Mouse (Mus musculus) hindbrain, embryonic 11.5 days (tissue): ENCODE data around the gene Cacna1e. TPM values are rescaled to one million over a fixed set of nuclear protein-coding genes. Genes with fewer than 3 reads are reported as not detected.

Experiments
- ATAC-seq: fragments of 200-750 bp; cut with Nextera tagmentation; 2 replicates; pipeline ENCODE4 v1.8.0; 2017; ENCODE audit warnings: mild to moderate bottlenecking, moderate TSS enrichment, moderate library complexity; ENCODE audit not compliant: low FRiP score
- DNase-seq: peaks from one replicate; pipeline ENCODE4 v3.0.0-alpha.2; 2015; ENCODE audit warnings: low spot score
- H3K27ac ChIP-seq: fragments of 300-500 bp; sonication (generic); 2 replicates; pipeline ENCODE4 v1.5.1; 2014; ENCODE audit warnings: mild to moderate bottlenecking, low read depth, low read length
- H3K27me3 ChIP-seq: fragments of 300-500 bp; sonication (generic); 2 replicates; pipeline ENCODE4 v1.6.1; 2014; ENCODE audit warnings: mild to moderate bottlenecking, low read length, moderate library complexity, mixed read lengths; ENCODE audit not compliant: control insufficient read depth, insufficient read depth
- H3K36me3 ChIP-seq: fragments of 300-500 bp; sonication (generic); 2 replicates; pipeline ENCODE4 v1.6.1; 2014; ENCODE audit warnings: mild to moderate bottlenecking, low read length, moderate library complexity, mixed read lengths; ENCODE audit not compliant: control insufficient read depth, insufficient read depth
- H3K4me1 ChIP-seq: fragments of 300-500 bp; sonication (generic); replicated peaks from 2 replicates; pipeline ENCODE4 v1.6.1; 2014; ENCODE audit warnings: low read length, mixed read lengths; ENCODE audit not compliant: control insufficient read depth, insufficient read depth
- H3K4me2 ChIP-seq: fragments of 300-500 bp; sonication (generic); replicated peaks from 2 replicates; pipeline ENCODE4 v1.6.1; 2014; ENCODE audit warnings: mild to moderate bottlenecking, low read depth, low read length
- H3K4me3 ChIP-seq: fragments of 300-500 bp; sonication (generic); 2 replicates; pipeline ENCODE4 v1.5.1; 2014; ENCODE audit warnings: low read depth, low read length
- H3K9ac ChIP-seq: fragments of 300-500 bp; sonication (generic); 2 replicates; pipeline ENCODE4 v1.6.1; 2014; ENCODE audit warnings: low read depth, low read length
- H3K9me3 ChIP-seq: fragments of 300-500 bp; sonication (generic); 2 replicates; pipeline ENCODE4 v1.6.1; 2016; ENCODE audit warnings: low read length; ENCODE audit not compliant: control insufficient read depth
- WGBS: fragments of 180-500 bp; shearing (Covaris S2); extraction: QIAGEN DNeasy Blood & Tissue Kit; methylation state at CpG from one replicate; pipeline ENCODE4 v1.1.7; 2014; 5-methylcytosine and 5-hydroxymethylcytosine counted together
- polyA plus RNA-seq: library from polyadenylated mRNA; unstranded; fragments of >200 nt; fragmentation: Nextera tagmentation; extraction: Ambion mirVana; gene quantifications from 2 replicates; pipeline ENCODE4 v1.2.1, GENCODE M21; 2014

Gene Cacna1e
- polyA plus RNA-seq, 1 experiment from 2014 or later: 3.9 TPM

DNA sequence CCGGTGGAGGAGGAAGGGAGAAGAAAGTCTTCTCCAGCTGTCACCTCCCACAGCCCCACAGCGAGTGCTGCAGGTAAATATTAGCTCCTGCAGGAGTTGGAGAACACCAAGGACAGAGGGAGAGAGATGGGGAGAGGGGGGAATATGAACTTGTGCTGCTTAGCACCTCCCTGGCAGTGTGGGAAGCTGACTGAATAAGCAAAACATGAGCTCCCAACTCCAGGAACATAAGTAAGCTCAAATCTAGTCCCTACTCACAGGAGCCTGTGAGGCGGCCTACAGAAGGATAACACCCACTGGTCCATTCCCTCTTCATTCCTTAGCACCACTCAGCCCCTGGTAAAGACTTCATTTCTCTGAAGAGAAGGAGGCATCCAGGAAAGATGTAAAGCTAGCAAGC lies 135.8 kb downstream of the Cacna1e start:
- no peaks in the 10 kb centered on the region for H3K9me3 ChIP-seq
- H3K4me2 ChIP-seq: no peak overlapping the region
- H3K36me3 ChIP-seq: no peaks in the 10 kb centered on the region
- no peaks in the 10 kb centered on the region for H3K4me1 ChIP-seq
- H3K27me3 ChIP-seq: no peaks in the 10 kb centered on the region
- ATAC-seq (no peak), DNase-seq (no peak)
- H3K27ac ChIP-seq: no peak overlapping the region
- H3K4me3 ChIP-seq: no peak overlapping the region
- 83% methylated on average over 3 of the region's 3 CpGs for WGBS
- H3K9ac ChIP-seq: no peak overlapping the region

DNA sequence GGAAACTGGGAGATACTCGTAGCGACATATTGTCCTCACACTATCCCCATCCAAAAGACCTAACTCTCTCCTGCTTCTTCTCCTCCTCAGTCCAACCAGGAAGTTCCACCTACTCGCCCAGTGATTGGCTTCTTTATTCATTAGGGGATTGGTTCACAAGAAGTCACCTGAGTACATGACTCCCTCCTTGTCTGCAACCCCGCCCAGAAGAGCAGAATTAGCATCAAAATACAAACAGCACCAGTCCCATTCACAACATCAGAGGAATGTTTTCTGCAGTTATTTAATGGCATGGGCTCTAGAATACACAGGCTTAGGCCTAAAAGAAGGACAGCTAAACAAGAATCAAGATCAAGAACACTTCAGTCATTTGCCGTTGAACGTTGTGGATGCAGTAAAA lies 139.1 kb downstream of the Cacna1e start:
- no peak overlapping the region for H3K9ac ChIP-seq
- H3K9me3 ChIP-seq: no peaks in the 10 kb centered on the region
- DNase-seq (no peak), ATAC-seq (no peak)
- H3K4me2 ChIP-seq: no peak overlapping the region
- 87% methylated on average over 6 of the region's 6 CpGs for WGBS
- no peak overlapping the region for H3K4me3 ChIP-seq
- no peaks in the 10 kb centered on the region for H3K4me1 ChIP-seq
- H3K36me3 ChIP-seq: no peaks in the 10 kb centered on the region
- no peaks in the 10 kb centered on the region for H3K27me3 ChIP-seq
- no peak overlapping the region for H3K27ac ChIP-seq

DNA sequence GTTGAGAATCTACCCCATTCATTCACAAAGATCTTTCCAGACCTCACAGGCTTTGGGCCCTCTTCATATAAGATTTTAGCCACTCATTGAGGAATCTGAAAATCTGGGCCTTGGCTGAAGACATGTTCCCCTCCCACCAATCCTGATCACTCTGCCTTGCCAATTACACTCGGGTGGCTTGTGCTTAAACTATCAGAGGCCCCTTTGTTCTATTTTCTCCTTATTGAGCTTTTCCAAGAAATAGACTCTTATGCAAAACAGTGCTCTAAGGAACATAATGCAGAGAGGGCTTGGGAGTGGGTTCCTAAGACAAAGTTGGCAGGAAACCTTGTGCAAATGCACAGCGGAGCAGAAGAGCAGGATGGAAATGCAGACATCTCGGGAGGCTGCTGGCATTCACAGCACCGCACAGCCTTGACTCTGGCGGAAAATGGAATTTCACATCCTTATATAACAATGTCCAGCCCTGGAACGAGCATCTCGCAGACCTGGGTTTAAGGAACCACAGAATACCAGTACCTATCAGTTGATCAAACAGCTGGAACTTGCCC lies 153.8 kb downstream of the Cacna1e start:
- H3K27me3 ChIP-seq: peaks cover 24% of the 10 kb centered on the region
- no peaks in the 10 kb centered on the region for H3K36me3 ChIP-seq
- H3K9me3 ChIP-seq: no peaks in the 10 kb centered on the region
- H3K4me2 ChIP-seq: no peak overlapping the region
- no peak overlapping the region for H3K9ac ChIP-seq
- DNase-seq: no peak
- WGBS: 73% methylated on average over 7 of the region's 7 CpGs
- H3K4me1 ChIP-seq: peaks cover 1% of the 10 kb centered on the region; the same call in 1 of the 2 replicates
- no peak for ATAC-seq
- H3K4me3 ChIP-seq: no peak overlapping the region
- H3K27ac ChIP-seq: no peak overlapping the region

DNA sequence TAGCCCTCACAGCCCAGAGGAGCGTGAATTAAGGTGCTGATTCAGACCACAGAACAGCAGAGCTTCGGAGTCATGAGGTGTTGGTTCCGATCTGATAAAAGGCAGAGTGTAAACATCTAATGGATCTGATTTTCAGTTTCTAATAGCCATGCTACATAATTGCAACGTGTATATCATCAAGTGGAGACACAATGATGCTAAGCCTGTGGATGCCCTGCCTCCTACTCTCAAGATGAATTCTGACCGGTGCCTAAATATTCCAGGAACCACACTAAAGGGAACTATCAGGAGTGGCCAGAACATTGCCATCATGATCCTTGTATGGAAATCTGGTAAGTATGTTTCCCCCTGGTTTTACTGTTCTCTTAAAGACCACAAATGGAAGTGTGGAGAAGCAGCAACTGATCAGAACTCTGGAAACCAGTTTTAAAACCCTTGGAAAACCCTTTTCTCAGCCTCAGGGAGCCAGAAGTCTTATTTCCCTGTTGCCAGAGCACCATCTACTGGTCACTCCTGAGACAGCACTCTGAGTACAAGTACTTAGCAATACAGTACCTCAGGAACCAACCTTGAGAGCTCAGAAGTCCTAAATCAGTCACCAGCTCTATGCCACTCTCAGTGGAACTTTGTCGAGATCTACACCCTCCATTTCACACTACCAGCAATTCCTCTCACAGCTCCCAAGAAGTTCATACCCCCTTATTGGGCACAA lies 154.9 kb downstream of the Cacna1e start:
- Histone ChIP-seq H3K4me2 (no peak overlapping the region), H3K36me3 (no peaks in the 10 kb centered on the region), H3K4me1 (peaks cover 2% of the 10 kb centered on the region; the same call in 1 of the 2 replicates), H3K27ac (no peak overlapping the region), H3K9me3 (no peaks in the 10 kb centered on the region), H3K9ac (no peak overlapping the region), H3K4me3 (no peak overlapping the region), H3K27me3 (peaks cover 35% of the 10 kb centered on the region)
- 61% methylated on average over 6 of the region's 6 CpGs for WGBS
- ATAC-seq: no peak
- DNase-seq: peak; percentile 87

DNA sequence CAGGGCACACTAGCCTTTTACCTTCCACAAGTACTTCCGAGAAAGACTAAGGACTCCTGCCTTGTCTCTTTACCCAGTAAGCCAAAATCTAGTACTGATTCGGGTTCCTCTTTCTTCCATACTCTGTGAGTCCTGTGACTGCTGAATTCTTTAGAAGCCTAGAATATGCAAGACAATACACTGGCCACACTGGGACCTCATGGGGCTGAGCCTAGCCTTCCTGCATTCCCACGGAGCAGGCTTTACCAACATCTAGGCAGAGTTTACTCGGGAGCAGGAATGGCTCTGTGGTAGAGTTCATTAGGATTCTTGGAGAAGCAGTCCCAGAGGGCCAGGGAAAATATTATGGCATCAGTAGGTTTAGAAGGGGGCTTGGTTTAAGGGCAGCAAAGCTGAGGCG lies 155.6 kb downstream of the Cacna1e start:
- no peaks in the 10 kb centered on the region for H3K36me3 ChIP-seq
- H3K4me2 ChIP-seq: no peak overlapping the region
- H3K27me3 ChIP-seq: peaks cover 40% of the 10 kb centered on the region
- H3K4me3 ChIP-seq: no peak overlapping the region
- no peaks in the 10 kb centered on the region for H3K9me3 ChIP-seq
- H3K9ac ChIP-seq: no peak overlapping the region
- peaks cover 2% of the 10 kb centered on the region; the same call in 1 of the 2 replicates for H3K4me1 ChIP-seq
- WGBS: 35% methylated on average over 5 of the region's 5 CpGs
- ATAC-seq: no peak
- H3K27ac ChIP-seq: no peak overlapping the region
- DNase-seq: no peak

DNA sequence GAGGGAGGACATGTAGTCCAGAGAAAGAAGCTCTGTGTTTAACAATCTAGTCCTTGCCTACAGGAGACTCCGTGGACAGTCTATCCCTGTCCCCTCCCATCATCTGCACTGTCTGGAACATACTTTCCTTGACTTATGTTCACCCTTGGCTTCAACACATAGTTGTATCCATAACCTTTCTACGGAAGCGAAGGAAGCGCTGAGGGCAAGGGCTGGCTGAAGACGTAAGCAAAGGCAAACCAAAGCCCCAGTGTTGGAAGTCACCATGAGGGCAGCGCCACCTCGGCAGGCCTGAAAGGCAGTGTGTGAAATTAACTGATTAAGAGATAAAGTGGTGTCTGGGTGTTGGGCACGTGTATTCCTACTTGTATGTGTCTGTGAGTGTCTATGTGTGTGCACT lies 156.6 kb downstream of the Cacna1e start:
- no peaks in the 10 kb centered on the region for H3K9me3 ChIP-seq
- peaks cover 40% of the 10 kb centered on the region for H3K27me3 ChIP-seq
- no peak overlapping the region for H3K4me3 ChIP-seq
- H3K9ac ChIP-seq: no peak overlapping the region
- H3K4me2 ChIP-seq: no peak overlapping the region
- DNase-seq (no peak), ATAC-seq (no peak)
- peaks cover 2% of the 10 kb centered on the region; the same call in 1 of the 2 replicates for H3K4me1 ChIP-seq
- H3K36me3 ChIP-seq: no peaks in the 10 kb centered on the region
- no peak overlapping the region for H3K27ac ChIP-seq
- WGBS: 86% methylated on average over 8 of the region's 8 CpGs

DNA sequence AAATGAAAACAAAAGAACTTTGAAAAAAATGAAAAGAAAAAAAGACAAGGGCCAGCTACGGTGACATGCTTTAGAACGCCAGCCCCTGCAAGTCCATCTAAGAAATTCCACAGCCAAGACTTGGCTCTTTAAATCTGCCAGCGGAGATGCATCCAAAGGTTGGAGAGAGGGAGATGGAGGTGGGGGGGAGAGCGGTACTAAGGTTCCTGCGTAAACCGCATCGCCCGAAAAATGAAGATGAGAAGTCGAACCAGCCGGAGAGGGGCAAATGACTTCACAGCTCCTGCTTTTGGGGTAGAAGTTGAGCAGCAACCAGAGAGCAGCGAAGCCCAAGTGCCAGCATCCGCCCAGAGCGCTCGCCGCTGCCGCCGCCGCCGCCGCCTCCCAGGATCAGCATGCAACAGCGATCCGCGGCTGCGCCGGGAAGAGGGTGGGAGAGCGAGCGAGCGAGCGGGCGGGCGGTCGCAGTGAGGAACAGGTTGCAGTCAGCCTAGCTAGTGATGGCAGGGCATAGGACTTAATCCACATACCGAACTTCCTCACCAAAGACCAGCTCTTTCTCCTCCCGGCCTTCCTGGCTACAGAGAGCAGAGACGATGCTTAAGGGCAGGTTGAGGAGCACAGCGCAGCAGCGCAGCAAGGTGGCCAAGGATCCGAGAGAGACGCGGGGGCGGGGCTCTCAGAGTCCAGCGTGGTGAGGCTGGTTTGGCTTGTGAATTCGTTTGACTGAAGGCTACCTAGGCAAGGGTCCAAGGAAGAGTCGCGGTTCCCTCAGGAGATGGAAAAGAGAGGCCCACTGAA lies 157.7 kb downstream of the Cacna1e start:
- 1% methylated on average over 29 of the region's 45 CpGs for WGBS
- peak overlapping the region; percentile 53 for H3K4me2 ChIP-seq
- H3K27me3 ChIP-seq: peaks cover 40% of the 10 kb centered on the region
- H3K27ac ChIP-seq: no peak overlapping the region
- H3K9ac ChIP-seq: peak overlapping the region; percentile 21; the same call in 1 of the 2 replicates
- peak; percentile 55; the same call in 1 of the 2 replicates for ATAC-seq
- peaks cover 2% of the 10 kb centered on the region; the same call in 1 of the 2 replicates for H3K4me1 ChIP-seq
- peak overlapping the region; percentile 37 for H3K4me3 ChIP-seq
- no peaks in the 10 kb centered on the region for H3K36me3 ChIP-seq
- no peaks in the 10 kb centered on the region for H3K9me3 ChIP-seq
- peak; percentile 80 for DNase-seq

DNA sequence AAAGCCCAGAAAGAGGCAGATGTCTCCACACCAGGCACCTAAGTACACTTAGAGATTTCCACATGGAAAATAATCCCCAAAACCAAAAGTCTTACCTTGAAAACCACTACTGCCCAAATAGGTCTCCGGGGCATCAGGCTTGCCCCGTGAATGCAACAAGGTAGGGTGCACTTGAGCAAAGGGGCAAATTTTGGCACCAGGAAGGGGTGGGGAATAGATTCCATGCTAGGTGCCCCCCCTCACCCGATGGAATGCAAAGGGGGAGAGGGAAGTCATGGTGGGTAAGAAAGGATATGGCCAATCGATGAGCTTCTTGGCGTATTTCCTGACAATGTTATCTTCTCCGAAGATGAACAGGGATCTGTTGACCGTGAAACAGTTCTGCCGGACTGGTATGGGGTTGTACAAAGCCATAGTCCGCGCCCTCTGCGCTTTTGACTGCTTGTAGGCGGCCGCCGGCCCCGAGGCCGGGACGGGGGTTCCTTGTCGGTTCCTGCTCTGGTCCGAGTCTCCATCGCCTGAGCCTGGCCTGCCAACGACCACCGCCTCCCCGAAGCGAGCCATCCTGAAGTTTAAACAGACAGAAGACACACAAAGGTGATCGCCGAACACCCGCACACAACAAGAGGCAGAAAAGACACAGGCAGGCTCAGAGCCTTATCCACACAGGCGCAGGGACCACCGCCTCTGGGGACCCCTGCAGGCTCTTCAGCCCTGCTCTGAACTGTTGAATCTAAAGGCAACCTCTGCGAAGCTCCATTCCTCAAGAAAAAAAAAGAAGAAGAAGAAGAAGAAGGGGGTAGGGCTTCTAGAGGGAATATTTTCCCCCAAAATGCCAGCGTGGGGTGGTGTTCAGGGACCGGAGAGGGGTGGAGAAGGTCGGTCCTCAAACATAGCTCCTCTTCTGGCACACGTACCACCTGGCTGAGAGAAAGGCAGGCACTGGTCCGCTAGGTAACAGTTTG lies 158.7 kb downstream of the Cacna1e start:
- Histone ChIP-seq H3K27me3 (peaks cover 40% of the 10 kb centered on the region), H3K9ac (no peak overlapping the region), H3K9me3 (no peaks in the 10 kb centered on the region), H3K36me3 (no peaks in the 10 kb centered on the region), H3K4me3 (peak overlapping the region; percentile 37), H3K4me1 (peaks cover 2% of the 10 kb centered on the region; the same call in 1 of the 2 replicates), H3K4me2 (peak overlapping the region; percentile 53), H3K27ac (no peak overlapping the region)
- 22% methylated on average over 35 of the region's 35 CpGs for WGBS
- DNase-seq: peak; percentile 44
- ATAC-seq: no peak
